Mouse (Mus musculus) heart, postnatal 0 days (tissue): ENCODE measurements at regions not wholly inside any gene's neighbourhood (a gene's known extent, or its start where the extent isn't known, plus 50 kb on each side); places are given as distances from the start of the nearest gene placed in this dataset.
"Not testable (repeated sequence)": the region's sequence is repeated elsewhere in the genome, so short reads cannot be mapped to it uniquely, and the experiment has no call there.

Experiments
- ATAC-seq: fragments of 200-750 bp; cut with Nextera tagmentation; 2 replicates; pipeline ENCODE4 v1.8.0; 2017; ENCODE audit warnings: low read depth, moderate number of reproducible peaks, moderate library complexity; ENCODE audit not compliant: insufficient read depth
- DNase-seq: peaks from one replicate; pipeline ENCODE4 v3.0.0-alpha.2; 2016; ENCODE audit warnings: low spot score
- H3K27ac ChIP-seq: fragments of 300-500 bp; sonication (generic); 2 replicates; pipeline ENCODE4 v1.5.1; 2014; ENCODE audit warnings: low read depth, mild to moderate bottlenecking
- H3K27me3 ChIP-seq: fragments of 300-500 bp; sonication (generic); 2 replicates; pipeline ENCODE4 v1.6.1; 2014; ENCODE audit warnings: low read length, mixed read lengths; ENCODE audit not compliant: control insufficient read depth, insufficient read depth
- H3K36me3 ChIP-seq: fragments of 300-500 bp; sonication (generic); replicated peaks from 2 replicates; pipeline ENCODE4 v1.6.1; 2014; ENCODE audit warnings: low read length, mixed read lengths; ENCODE audit not compliant: control insufficient read depth, insufficient read depth
- H3K4me1 ChIP-seq: fragments of 300-500 bp; sonication (generic); 2 replicates; pipeline ENCODE4 v1.6.1; 2014; ENCODE audit warnings: antibody characterized with exemption; ENCODE audit not compliant: control insufficient read depth, insufficient read depth
- H3K4me2 ChIP-seq: fragments of 300-500 bp; sonication (generic); 2 replicates; pipeline ENCODE4 v1.6.1; 2014; ENCODE audit warnings: low read depth, mild to moderate bottlenecking, low read length, moderate library complexity
- H3K4me3 ChIP-seq: fragments of 300-500 bp; sonication (generic); 2 replicates; pipeline ENCODE4 v1.5.1; 2014; ENCODE audit warnings: low read depth, low read length
- H3K9ac ChIP-seq: fragments of 300-500 bp; sonication (generic); replicated peaks from 2 replicates; pipeline ENCODE4 v1.6.1; 2014; ENCODE audit warnings: low read depth, low read length, mixed read lengths
- H3K9me3 ChIP-seq: fragments of 300-500 bp; sonication (generic); replicated peaks from 2 replicates; pipeline ENCODE4 v1.6.1; 2016; ENCODE audit warnings: low read length; ENCODE audit not compliant: control insufficient read depth
- CTCF ChIP-seq: IDR thresholded peaks from 2 replicates; pipeline ENCODE4 v1.5.1; 2016; ENCODE audit warnings: antibody characterized with exemption, control low read depth, low read depth
- EP300 ChIP-seq: IDR thresholded peaks from 2 replicates; pipeline ENCODE4 v1.6.1; 2016; ENCODE audit warnings: antibody characterized with exemption, low read depth
- WGBS: fragments of 180-500 bp; shearing (Covaris S2); extraction: QIAGEN DNeasy Blood & Tissue Kit; methylation state at CpG from one replicate; pipeline ENCODE4 v1.1.7; 2014; 5-methylcytosine and 5-hydroxymethylcytosine counted together

GRCm38 (mm10) chr11:71285193-71285592 is 54.7 kb upstream of the Nlrp1b start:
- DNase-seq (no peak), ATAC-seq (no peak)
- 58% methylated on average over 2 of the region's 2 CpGs for WGBS
- Histone ChIP-seq H3K4me3 (no peak overlapping the region), H3K36me3 (no peaks in the 10 kb centered on the region), H3K4me1 (no peaks in the 10 kb centered on the region), H3K27me3 (no peaks in the 10 kb centered on the region), H3K9me3 (no peaks in the 10 kb centered on the region), H3K4me2 (no peak overlapping the region), H3K9ac (no peak overlapping the region), H3K27ac (no peak overlapping the region)
- no peak for TF ChIP-seq CTCF

DNA sequence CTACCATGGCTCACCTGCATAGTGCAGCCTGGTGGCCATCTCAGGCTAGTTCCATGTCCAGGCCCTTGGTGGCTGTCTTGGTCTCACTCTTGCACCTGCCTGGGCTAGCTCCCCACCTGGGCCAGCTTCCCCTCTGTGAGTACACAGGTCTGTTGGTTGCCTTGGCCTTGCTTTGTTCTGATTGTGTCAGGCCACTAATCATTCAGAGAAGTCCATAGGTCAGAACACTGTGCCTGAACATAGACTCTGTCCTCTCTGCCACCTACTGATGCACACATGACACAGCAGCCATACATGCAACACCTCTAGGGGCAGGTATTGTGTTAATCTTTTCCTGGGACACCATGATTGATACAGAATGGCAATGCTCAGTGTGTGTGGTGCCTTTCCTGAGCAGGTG is 57.7 kb upstream of the Nlrp1b start:
- not testable (repeated sequence) for H3K4me1 ChIP-seq, H3K27me3 ChIP-seq, H3K4me3 ChIP-seq, DNase-seq, ATAC-seq, H3K4me2 ChIP-seq, H3K27ac ChIP-seq, H3K36me3 ChIP-seq, H3K9ac ChIP-seq, H3K9me3 ChIP-seq

DNA sequence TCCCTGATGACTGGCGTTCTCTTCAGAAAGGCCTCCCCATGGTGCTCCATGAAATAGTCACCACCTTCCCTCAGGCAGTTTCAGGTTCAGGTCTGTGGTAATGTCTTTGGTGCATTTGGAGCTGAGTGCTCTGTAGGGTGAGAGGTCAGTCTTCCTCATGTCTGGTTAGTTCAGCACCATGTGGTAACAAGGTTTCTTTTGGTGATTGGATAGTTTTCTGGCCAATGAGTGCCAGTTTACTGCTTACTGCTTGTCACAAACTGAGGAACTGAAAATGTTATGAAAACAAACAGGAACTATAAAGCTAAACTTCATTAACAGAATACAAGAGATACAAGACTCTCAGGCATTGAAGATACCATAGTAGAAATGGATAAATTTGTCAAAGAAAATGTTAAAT is 59.0 kb upstream of the Nlrp1b start:
- no peak for TF ChIP-seq CTCF
- TF ChIP-seq EP300, result no peak
- H3K9me3 ChIP-seq, result no peaks in the 10 kb centered on the region

DNA sequence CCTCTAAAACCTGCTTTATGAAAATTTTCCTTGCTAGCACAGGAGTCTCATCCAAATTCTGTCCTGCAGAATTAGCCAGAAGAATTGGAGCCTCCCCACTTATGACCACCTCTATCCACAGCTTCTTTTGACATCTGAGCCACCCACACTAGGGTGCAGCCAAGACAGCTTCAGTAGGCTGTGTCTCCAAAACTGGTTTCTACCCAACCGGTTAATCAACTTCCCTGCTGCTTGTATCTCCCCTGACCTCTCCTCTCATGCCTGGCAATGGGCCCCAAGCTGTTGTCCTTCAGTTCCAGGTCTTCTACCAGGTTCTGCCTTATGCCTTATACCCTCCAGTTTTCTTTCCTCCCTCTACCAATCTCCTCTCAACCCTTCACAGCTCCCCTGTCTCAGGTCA is 68.9 kb upstream of the Nlrp1b start:
- H3K4me3 ChIP-seq, result no peak overlapping the region
- no peak overlapping the region for H3K4me2 ChIP-seq
- no peak overlapping the region for H3K9ac ChIP-seq
- no peaks in the 10 kb centered on the region for H3K27me3 ChIP-seq
- H3K27ac ChIP-seq, result no peak overlapping the region
- no peaks in the 10 kb centered on the region for H3K36me3 ChIP-seq
- 71% methylated on average over 1 of the region's 1 CpGs for WGBS
- TF ChIP-seq CTCF (no peak), EP300 (no peak)
- no peak for ATAC-seq
- no peak for DNase-seq
- no peaks in the 10 kb centered on the region for H3K4me1 ChIP-seq
- no peaks in the 10 kb centered on the region for H3K9me3 ChIP-seq

More for the DNA sequence above, 59.0 kb upstream of the Nlrp1b start:
- 61% methylated on average over 1 of the region's 1 CpGs for WGBS
- DNase-seq (no peak), ATAC-seq (no peak)
- Histone ChIP-seq H3K9ac (no peak overlapping the region), H3K27ac (no peak overlapping the region), H3K36me3 (no peaks in the 10 kb centered on the region), H3K4me1 (no peaks in the 10 kb centered on the region), H3K4me2 (no peak overlapping the region), H3K4me3 (no peak overlapping the region), H3K27me3 (no peaks in the 10 kb centered on the region)

DNA sequence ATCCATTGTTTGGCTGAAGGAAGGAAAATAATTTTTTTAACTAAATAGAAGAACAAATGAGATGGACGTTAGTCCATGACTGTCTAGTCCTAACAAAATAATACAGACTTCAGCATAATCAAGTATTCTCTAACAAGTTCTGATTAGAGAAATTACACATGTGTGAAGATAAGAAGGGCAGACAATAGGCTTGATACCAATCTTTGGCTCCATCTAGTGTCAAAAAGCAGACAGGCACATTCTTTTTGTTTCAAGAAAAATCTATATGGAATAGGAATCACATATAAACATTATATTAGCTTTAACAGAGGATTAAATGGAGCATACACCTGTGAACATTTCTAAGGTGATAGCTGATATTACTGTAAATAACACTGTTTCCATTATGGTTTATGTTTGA is 92.9 kb upstream of the Nlrp1b start:
- no peaks in the 10 kb centered on the region for H3K27me3 ChIP-seq
- ATAC-seq (no peak), DNase-seq (no peak)
- TF ChIP-seq EP300 (no peak), CTCF (peak; percentile 21)
- H3K4me3 ChIP-seq, result no peak overlapping the region
- 19% methylated on average over 1 of the region's 1 CpGs for WGBS
- H3K4me2 ChIP-seq, result no peak overlapping the region
- H3K9ac ChIP-seq, result no peak overlapping the region
- no peak overlapping the region for H3K27ac ChIP-seq
- no peaks in the 10 kb centered on the region for H3K4me1 ChIP-seq
- H3K36me3 ChIP-seq, result no peaks in the 10 kb centered on the region
- no peaks in the 10 kb centered on the region for H3K9me3 ChIP-seq

DNA sequence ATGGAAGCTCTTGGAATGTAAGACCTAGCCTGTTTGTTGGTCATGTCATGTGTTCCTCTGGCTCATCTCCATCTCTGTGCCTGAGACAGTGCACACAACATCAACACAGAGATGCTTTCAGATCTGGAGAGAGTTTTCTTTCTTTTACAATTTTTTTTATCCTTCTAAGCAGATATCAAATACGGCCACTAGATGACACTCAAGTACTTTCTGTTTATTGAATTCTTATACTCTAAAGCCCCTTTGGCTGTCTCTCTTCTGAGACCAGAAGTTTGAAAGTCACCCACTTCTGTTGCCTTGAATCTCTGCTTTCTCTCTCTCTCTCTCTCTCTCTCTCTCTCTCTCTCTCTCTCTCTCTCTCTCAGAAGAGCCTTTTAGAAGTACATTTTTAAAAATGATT is 106.9 kb upstream of the Nlrp1b start:
- no peak overlapping the region for H3K9ac ChIP-seq
- H3K4me3 ChIP-seq, result no peak overlapping the region
- no peak overlapping the region for H3K4me2 ChIP-seq
- TF ChIP-seq CTCF, result peak; percentile 42
- TF ChIP-seq EP300, result no peak
- DNase-seq, result peak; percentile 23
- no peaks in the 10 kb centered on the region for H3K9me3 ChIP-seq
- H3K4me1 ChIP-seq, result no peaks in the 10 kb centered on the region
- no peak overlapping the region for H3K27ac ChIP-seq
- WGBS, result 6% methylated on average over 1 of the region's 1 CpGs
- no peaks in the 10 kb centered on the region for H3K27me3 ChIP-seq
- no peak for ATAC-seq
- H3K36me3 ChIP-seq, result no peaks in the 10 kb centered on the region
